Mouse (Mus musculus) T-helper 2 cell (primary cell): ENCODE results near the gene Il15ra.

Experiments used
- in situ Hi-C: fragments of 300-600 bp; cut with MboI, MseI; formaldehyde crosslinking; loops from one replicate; pipeline ENCODE4 v1.15.1; 2025; ENCODE audit warnings: high pct_unique_total_duplicates

Gene Il15ra

GRCm38 (mm10) chr2:11777091-11778068, 72.3 kb downstream of the Il15ra start, which contains the start of the genes Fbh1 and Ankrd16:
TSS of gene Fbh1 (minus strand) at chr2:11777582.
TSS of gene Ankrd16 (plus strand) at chr2:11777876.
- in situ Hi-C loops, result no loop called here

GRCm38 (mm10) chr2:11778087-11778823, 73.2 kb downstream of the Il15ra start:
- in situ Hi-C loops, result no loop called here
